Mouse (Mus musculus) ovary, postnatal 36 days (tissue): Measurements from ENCODE around the gene Zfp606.

Experiments used
- DNase-seq: peaks from one replicate; pipeline ENCODE4 v3.0.0; 2022; ENCODE audit warnings: low spot score, mixed read lengths

Zfp606 gene

GRCm38 (mm10) chr7:12478158-12479008 is at the start of gene Zfp606:
Gene Zfp606, plus strand, starts transcription at chr7:12478293.
- peak; percentile 82 for DNase-seq

GRCm38 (mm10) chr7:12479009-12479346 is 885 bp downstream of the Zfp606 start:
- DNase-seq = no peak

- DNase-seq = no peak
Observed at GRCm38 (mm10) chr7:12479525-12479924, 1.4 kb downstream of the Zfp606 start.

GRCm38 (mm10) chr7:12483771-12484170 is 5.7 kb downstream of the Zfp606 start:
- no peak for DNase-seq

GRCm38 (mm10) chr7:12485956-12486355 is 7.9 kb downstream of the Zfp606 start:
- DNase-seq = no peak

GRCm38 (mm10) chr7:12486691-12487090 is 8.6 kb downstream of the Zfp606 start:
- DNase-seq = no peak

GRCm38 (mm10) chr7:12510913-12511312 is 32.8 kb downstream of the Zfp606 start:
- DNase-seq = no peak

- DNase-seq = no peak
Observed at GRCm38 (mm10) chr7:12512217-12512616, 34.1 kb downstream of the Zfp606 start, which contains the start of gene 2900092C05Rik. Gene 2900092C05Rik, plus strand, starts transcription at chr7:12512517.
